Mouse (Mus musculus) frontal cortex, adult (tissue): Measurements from ENCODE around the gene Ank3.

Experiments used
- ATAC-seq: cut with Nextera tagmentation; 2 replicates; pipeline ENCODE4 v1.9.2; 2017; ENCODE audit warnings: mild to moderate bottlenecking, moderate library complexity, mixed read lengths; ENCODE audit not compliant: low TSS enrichment

The Ank3 gene

DNA sequence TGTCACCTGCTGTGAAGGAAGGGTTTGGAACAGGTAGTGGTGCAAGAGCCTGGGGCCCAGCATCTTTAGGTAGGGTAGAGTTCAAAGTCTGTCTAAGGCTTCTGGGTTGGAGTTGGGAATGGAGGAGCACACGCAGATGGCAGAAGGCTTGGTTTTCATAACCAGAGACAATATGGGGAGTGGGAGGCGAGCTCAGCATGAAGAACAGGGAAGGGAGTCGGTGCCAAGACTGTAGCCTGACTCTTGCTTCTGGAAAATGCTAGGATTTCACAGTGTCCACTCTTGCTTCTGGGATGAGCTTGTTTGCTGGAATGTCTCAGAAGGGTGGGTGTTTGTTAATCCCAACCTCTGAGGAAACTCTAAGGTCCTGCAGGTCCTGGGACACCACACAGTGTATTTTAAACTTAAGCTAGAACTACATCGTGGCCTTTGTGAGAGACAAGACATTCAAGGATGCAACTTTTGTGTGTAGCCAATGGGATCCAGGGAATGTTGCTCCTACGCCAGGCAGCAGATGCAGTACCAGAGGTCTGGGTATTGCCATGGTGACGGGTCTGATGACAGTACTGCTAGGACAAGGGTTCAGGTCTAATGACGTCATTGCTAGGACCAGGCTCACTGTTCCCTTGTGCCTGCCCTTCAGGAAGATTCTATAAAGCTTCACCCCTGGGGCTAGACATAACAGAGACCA, 222.3 kb downstream of the Ank3 start:
- ATAC-seq, result peak; percentile 65

DNA sequence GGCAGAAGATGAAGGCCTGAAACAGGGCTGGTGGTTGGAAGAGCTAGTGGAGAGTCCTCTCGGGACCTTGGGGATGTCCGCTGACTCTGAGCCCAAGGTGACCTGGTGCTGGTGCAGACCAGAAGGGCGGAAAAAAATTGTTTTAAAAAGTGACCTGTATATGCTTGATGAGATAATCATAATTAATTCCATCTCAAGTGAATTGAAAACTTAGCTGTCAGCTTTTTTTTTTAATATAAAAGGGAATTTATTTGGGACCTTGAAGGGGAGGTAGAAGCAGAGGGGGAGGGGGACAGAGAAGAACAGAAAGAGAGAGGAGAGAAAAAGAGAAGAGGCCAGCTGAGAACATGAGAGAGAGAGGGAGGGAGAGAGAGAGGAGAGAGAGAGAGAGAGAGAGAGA, 229.2 kb downstream of the Ank3 start:
- ATAC-seq, result no peak

DNA sequence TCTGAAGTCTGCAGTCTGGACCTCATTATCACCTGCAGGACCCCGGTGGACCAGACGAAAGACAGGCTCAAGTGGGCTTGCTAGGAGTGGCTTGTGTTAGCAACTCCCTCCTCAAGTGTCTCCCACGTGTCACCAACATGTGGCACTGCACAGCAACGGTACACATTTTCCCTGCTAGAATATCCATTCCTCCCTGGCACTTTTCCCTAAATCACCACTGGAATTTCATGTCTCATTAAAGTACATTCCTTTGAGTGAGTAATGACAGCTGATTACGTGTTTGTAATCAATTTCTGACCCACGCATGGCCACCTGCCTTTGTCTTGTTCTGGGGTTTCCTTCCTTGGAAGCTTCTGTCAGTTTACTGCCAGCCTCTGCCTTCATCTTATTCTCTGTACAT, 230.2 kb downstream of the Ank3 start:
- no peak for ATAC-seq

DNA sequence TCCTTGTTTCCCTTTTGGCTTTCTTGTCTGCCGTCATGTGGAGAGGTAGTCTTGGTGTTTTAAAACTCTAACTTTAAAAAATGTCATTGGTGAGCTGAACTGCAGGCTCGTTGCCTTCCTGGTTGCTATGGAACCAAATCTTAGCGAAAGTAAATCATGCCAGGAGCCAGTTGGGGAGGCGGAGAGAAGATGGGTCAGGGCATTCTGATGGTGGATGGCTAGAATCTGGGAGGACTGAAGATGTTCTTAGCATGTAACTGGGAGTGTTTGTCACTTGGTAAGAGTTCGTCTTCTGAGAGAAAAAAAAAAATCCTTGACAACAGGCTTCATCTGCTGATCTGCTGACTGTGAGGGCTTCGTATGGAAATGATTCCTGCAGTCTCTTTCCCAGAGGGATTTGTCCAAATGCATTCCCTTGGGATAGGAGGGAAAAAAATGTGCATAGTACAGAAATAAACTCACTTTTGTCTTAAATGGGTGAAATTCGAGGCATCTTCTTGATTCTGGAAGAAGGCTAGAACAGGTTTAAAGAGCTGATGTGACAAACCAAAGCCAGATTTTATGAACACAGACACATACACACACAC, 232.3 kb downstream of the Ank3 start:
- ATAC-seq, result peak; percentile 78

DNA sequence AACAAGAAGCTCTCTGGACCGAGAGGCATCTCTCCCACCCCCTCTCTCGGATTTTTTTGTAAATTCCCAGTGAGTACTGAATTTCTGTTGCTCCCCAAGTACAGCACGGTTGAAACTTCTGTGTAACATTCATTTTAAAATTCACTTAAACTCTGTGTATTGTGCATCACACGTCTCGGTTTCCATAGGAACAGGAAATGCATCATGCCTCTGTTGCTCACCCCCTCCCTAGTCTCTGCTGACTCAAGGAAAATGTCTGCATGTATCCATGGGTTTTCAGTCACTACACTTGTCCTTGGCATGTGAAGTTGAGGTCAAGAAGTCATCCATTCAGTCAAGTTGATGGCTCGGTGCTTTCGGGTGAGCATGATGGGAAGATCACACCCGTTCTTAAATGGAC, 234.3 kb downstream of the Ank3 start:
- ATAC-seq, result no peak

DNA sequence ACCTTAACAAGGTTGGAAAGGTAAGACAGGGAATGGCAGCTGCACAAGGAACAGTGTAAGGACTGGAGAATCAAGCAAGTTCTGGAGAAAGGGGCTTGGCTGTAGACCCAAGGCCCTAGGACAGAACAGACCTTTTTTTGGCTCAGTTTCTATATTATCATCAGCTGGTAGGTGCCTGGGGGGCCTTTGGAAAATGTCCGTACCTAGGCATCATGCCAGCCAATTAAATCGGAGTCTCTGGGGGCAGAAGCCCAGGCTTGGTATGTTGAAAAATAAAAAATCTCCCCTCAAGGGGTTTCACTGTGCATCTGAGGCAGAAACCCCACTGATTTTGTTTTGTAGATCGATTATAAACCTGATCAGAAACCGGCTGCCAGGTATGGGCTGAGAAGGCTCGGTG, 236.3 kb downstream of the Ank3 start:
- no peak for ATAC-seq

DNA sequence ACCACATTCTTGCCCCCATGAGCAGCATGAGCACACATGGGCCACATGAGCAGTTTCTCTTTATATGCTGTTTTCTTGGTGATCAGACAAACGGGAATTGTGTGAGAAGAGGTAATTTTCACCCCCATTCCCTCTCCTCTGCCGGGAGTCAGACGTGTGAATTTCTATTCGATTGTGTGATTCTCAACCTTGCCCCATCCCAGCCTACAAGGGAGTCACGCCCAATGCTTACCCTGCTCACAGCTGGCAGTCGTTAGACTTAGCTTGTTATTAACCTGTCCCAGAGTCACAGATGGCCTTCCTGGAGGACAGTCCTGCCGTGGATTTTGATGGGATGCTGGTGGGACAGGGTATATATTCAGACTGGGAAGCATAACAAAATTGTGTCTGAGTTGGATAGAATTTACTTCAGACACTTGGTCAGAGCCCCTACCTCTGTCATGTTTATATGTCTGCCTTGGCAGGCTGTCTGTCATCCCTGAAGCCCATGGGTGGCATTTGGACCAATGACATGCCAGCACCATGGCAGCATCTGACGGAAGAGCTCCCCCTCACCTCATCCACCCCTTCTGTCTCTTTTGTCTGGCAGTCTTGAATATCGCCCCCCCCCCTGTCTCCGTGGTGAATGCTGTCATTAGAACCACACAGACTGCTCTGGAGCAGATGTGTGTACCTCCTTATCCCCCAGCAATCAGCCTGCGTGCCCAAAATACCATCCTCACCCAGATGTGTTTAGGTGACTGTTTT, 237.5 kb downstream of the Ank3 start:
- no peak for ATAC-seq

DNA sequence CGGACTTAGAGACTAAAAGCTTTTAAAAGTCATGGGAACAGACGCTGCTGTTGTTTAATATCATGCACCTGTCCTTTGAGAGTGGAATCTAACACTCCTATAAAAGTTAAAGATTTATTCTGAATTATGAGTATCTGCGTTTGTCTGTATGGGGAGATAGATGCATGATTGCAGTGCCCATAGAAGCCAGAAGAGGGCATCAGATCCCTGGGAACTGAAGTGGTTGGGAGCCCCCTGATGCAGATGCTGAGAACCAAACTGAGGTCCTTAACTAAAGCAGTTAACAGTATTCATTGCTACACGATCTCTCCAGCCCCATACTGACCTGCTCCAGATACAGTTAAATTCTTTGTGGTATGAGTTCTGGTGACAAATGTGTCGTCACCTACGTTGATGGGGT, 240.6 kb downstream of the Ank3 start:
- ATAC-seq, result no peak

DNA sequence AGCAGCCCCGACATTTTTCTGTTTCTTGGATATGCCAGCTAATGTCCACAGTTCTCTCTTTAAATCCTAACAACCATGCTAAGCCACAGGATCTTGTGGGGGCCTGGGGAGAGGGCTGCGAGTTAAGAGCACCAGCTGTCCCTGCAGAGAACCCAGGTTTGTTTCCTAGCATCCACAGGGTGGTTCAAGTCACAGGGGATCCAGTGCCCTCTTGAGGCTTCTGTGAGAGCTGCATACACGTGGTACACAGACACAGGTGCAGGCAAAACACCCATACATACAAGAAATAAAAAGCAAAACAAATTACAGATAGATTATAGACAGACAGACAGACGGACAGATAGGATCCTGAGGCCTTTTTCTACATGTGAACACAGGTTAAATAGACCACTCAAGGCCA, 242.0 kb downstream of the Ank3 start:
- no peak for ATAC-seq

DNA sequence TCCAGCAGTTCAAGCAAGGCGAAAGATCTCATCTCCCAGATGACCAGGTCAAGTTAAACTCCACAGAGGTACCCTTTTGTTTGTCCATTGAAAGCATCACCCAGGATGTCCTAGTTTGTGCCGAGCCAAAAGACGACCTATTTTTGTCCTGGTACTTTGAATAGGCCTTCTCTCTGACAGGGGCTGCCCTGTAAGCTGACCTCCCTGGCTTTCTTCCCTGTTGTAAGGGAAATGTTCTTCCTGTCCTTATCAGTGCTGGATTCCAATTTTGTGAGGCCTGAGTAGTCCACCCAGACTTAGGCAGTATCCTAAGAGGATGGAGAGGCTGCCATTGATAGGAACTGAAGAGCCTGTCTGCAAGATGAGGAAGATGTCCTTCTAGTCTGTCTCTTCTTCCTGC, 244.9 kb downstream of the Ank3 start:
- ATAC-seq, result no peak; the same call in 1 of the 2 replicates

DNA sequence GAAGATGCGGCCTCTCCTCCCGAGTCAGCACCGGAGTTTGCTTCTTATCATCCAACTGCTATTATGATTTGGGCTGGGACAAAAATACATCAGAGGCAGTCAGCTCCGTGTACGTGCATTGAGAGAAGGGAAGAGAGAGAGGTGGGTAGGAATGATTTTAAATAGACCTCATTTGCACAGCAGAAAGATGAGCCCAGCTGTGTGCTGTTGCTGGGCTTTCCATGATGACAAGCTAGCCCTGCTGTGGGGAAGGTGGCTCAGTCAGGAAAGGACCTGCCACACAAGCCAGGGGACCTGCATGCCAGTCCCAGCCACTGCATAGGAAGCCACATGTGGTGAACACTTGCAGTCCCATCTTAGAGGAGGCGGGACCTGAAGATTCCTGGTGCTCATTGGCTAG, 245.4 kb downstream of the Ank3 start:
- ATAC-seq, result peak; percentile 88

DNA sequence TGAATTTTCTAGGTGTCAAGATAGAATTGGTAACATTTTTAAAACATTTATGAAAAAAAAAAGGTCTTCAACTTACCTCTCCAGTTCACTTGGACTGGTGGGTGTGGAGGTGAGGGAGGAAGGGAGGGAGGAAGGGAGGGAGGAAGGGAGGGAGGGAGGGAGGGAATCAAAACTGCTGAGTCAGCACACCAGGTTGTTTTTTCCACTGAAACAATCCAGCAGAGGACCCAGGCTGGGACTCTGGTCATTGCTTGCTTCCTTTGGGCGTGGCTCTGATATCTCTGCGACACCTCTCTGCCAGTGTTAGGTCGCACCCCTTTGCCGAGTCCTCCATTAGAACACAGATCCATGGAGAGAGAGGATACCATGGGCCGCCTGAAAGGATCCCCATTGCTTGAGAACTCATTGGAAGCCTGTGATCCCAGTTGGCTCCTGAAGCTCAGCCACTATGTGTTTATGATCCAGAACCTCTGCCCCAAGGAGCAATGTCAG, 246.8 kb downstream of the Ank3 start:
- no peak for ATAC-seq

DNA sequence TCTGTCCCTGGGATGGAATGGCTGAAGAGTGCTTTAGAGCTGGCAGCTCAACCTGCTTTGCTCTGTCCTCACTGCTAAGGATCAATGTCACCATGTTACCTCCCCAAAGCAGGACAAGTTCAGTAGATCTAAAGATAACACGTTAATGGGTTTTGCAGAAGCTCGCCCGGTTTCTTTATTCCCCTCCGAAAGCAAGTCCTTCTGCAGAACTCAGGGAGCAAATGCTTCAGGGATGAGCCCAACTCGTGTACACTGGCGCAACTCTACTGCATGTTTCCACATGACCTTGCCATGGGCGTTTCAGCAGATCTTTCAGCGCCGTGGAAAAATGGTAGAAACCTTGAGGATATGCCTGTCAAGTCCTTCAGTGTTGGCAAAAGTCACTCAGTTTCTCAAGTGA, 247.4 kb downstream of the Ank3 start:
- ATAC-seq, result no peak

DNA sequence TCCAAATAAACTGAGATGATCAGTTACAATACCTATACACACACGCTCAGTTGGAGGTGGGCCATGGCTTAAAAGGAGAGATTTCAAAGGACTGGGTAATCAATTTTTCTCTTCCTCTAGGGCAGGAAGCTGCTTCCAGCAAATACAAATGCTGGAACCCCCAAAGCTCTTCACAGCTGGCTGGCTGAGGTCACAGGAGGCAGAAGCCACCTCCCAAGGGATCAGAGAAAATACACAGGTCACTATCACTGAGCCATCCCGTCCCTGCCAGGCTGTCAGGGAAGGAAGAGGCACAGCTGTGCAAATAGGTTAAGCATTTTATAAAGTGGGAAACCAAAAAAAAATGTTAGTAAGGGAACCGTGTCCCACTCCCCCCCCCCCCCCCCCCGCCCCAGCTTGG, 251.5 kb downstream of the Ank3 start:
- ATAC-seq, result no peak

DNA sequence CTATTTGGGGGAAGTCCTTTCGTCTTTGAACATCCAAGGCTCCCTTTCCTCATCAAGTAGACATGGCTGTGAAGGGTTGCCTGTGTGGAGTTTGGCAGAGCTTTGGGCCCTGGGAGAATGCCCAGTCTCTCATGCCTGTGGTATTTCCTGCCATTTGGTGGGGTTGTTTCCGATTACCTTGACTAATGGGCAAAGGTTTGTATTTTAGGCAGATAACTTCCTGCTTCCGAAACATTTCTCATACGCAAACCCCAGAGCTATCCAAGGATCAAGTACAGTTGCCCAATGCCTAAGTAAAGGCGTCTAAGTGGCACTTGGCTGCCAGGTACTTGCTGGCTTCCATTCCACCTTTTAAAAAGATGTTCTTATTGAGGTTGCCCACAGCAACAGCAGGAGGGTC, 254.1 kb downstream of the Ank3 start:
- ATAC-seq, result no peak

DNA sequence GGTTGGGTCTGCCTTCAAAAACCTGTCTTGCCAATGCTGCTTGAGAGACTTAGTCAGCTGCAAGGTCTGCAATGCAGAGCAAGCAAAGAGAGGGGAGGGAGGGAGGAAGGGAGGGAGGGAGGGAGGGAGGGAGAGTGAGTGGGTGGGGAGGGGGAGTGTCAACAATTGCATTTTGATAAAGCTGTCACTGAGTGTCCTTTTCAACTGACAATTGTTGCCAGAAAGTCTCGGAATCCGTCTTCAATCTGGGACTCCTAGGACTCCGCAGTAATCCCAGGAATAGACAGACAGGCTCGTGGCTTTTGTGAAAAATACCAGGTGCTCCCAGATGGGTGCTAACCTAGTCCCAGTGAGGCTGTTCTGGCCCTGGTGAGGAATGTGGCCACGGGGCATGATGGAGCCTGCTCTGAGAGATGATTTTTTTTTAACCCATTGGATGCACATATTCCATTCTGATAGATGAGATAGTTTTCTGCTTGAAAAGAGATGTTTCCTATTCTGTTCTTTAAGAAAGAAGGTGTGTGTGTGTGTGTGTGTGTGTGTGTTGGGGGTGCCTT, 254.6 kb downstream of the Ank3 start:
- ATAC-seq, result no peak

DNA sequence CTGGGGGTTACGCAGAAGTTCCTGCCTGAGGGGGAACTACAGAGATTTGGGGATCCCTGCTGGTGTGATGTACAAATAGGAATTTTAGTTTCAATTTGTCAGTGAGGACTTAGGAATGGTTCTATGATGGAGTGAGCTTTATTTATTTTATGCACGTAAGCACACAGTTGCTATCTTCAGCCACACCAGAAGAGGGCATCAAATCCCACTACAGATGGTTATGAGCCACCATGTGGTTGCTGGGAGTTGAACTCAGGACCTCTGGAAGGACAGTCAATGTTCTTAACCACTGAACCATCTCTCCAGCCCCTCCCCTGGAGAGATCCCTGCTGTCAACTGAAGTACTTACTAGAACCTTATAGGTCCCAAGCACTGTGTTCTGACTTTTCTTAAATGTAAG, 255.6 kb downstream of the Ank3 start:
- no peak for ATAC-seq

DNA sequence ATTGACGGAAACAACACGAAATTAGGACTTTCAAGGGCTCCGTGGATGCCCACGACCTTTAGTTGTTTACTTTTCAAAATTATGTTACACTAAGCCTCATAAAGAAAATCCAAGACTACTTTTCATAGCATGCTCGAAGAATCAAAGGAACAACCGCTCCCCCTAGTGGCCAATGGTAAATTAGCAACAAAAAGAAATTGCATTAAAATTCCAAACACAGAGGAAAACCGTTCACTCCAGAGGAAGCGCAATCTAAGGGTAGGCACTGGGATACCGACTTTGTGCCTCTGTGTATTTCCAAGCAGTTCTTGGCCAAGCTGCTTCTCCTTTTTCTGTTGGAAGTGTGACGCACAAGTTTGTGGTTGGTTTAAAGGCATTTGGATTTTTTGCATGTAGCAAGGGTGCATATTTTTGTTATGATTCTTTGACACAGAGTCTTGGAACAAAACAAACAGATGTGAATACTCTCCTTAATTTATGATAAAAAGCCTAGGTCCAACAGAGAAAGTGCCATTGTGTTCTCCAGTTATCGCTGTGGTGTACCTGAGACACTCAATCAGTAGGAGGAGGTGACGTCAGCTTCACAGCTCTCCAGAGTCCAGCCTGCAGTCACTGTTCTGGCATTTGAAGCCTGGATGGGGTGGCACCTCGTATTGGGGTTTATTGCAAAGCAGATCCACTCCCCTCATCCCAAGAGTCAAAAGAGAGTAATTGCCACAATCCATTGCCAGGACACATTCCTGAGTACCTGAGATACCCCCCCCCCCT, 256.5 kb downstream of the Ank3 start:
- peak; percentile 9; the same call in 1 of the 2 replicates for ATAC-seq

DNA sequence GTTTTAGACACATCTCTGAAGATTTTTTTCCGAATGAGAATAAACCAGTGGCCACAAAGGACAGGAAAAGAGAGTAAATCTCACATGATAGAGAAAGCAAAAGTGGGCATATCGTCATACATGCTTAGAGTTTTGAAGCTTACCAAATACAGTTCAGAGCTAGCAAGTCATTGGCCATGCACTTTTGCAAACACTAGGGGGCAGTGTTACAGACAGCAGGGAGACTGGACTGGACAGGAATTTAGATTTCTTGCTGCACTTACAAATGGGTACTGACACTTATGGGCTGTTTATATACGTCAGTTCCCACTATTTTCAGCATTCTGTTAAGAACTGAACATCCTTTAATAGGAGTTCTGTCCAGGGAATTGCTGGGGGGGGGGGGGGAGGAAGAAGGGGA, 257.7 kb downstream of the Ank3 start:
- peak; percentile 20; the same call in 1 of the 2 replicates for ATAC-seq

DNA sequence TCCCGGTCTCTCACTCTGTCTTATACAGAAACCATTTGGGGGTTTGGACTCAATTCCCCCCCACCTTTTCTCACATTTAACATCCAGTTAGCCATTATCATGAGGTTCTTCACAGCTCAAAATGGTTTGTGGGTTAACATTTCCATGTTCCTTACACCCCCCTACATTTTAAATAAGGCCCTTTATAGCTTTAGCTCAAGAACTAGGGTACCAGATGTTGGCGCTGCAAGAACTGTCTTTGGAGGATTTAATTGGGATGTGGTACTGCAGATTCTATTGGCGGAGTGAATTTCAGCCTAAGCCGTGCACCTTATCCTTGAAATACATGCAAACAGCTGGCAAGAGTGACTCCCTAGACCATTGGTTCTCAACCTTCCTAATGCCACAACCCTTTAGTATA, 261.2 kb downstream of the Ank3 start:
- ATAC-seq, result peak; percentile 21

DNA sequence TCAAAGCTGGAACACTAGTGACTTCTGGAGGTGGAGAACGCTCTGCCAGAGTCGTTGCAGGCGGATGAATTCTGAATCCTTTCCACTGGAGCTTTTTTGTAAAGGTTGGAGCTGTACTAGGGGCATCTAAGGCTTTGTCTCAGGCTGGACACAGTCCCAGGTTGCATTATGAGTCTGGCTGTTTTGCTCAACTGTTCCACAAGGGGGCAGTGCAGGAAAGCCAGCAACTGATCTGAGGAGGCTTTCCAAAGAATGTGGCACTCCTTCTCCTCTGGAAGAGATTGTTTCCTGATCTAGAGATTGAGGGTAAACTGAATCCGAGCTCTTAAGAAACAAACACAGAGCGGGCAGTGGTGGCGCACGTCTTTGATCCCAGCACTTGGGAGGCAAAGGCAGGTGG, 263.8 kb downstream of the Ank3 start:
- ATAC-seq, result peak; percentile 64

DNA sequence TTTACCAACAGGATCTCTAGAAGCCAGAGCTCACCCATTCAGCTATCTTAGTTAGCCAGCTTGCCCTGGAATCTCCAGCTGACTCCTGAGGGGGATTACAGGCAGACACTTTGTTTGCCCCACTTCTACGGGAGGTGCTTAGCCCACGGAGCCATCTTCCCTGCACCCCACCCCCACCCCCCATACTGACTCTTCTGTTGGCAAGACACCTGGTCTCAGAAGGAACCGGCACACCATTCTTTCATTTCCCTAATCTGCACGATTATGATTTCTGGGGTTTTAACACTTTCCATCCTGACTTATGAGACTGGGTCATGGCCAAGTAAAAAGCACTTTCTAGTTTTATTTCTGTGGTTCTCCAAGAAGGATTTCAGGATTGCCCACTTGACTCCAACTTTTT, 268.9 kb downstream of the Ank3 start:
- no peak for ATAC-seq
